Mouse (Mus musculus) liver, adult 2 months (tissue): Measurements from ENCODE around the gene Sel1l3. TPM values are rescaled to one million over a fixed set of nuclear protein-coding genes. Genes with fewer than 3 reads are reported as not detected.

Experiments
- DNase-seq: peaks from one replicate; pipeline ENCODE4 v3.0.0-alpha.2; 2011; ENCODE audit warnings: low read depth, low spot score; ENCODE audit errors: extremely low read depth
- H3K27ac ChIP-seq: fragments of 200-500 bp; replicated peaks from 2 replicates; pipeline ENCODE4 v1.5.1; 2012; ENCODE audit warnings: low read depth, mild to moderate bottlenecking, control low read depth, inconsistent platforms, low read length; ENCODE audit not compliant: insufficient read depth
- H3K27me3 ChIP-seq: fragments of 200-500 bp; 2 replicates; pipeline ENCODE4 v1.6.1; 2012; ENCODE audit warnings: mild to moderate bottlenecking, moderate library complexity, low read length, inconsistent platforms; ENCODE audit not compliant: control insufficient read depth, insufficient read depth
- H3K36me3 ChIP-seq: fragments of 200-500 bp; 2 replicates; pipeline ENCODE4 v1.6.1; 2012; ENCODE audit warnings: low read length, inconsistent platforms; ENCODE audit not compliant: control insufficient read depth, insufficient read depth
- H3K4me1 ChIP-seq: fragments of 200-500 bp; 2 replicates; pipeline ENCODE4 v1.6.1; 2011; ENCODE audit warnings: low read length; ENCODE audit not compliant: control insufficient read depth, insufficient read depth
- H3K4me3 ChIP-seq: fragments of 200-500 bp; 2 replicates; pipeline ENCODE4 v1.5.1; 2011; ENCODE audit warnings: low read depth, mild to moderate bottlenecking, control low read depth, low read length, moderate library complexity; ENCODE audit not compliant: insufficient read depth
- H3K79me2 ChIP-seq: fragments of 200-500 bp; 2 replicates; pipeline ENCODE4 v1.6.1; 2012; ENCODE audit warnings: inconsistent platforms, mild to moderate bottlenecking, low read length, moderate library complexity; ENCODE audit not compliant: control insufficient read depth, insufficient read depth
- H3K9ac ChIP-seq: fragments of 200-500 bp; 2 replicates; pipeline ENCODE4 v1.6.1; 2012; ENCODE audit warnings: low read depth, mild to moderate bottlenecking, control low read depth, inconsistent platforms, low read length
- CTCF ChIP-seq: fragments of 200-500 bp; IDR thresholded peaks from 2 replicates; pipeline ENCODE4 v1.5.1; 2011; ENCODE audit warnings: low read depth, low read length, control low read depth
- POLR2A ChIP-seq: fragments of 200-500 bp; IDR thresholded peaks from 2 replicates; pipeline ENCODE4 v1.6.1; 2011; ENCODE audit warnings: low read length, control low read depth; ENCODE audit not compliant: insufficient read depth; ENCODE audit errors: extremely low read depth
- WGBS: fragments of 180-500 bp; shearing (Covaris S2); methylation state at CpG from one replicate; pipeline ENCODE4 v1.1.7; 2018; 5-methylcytosine and 5-hydroxymethylcytosine counted together
- polyA plus RNA-seq: library from polyadenylated mRNA; depleted of rRNA; stranded (reverse); fragments of >200 nt; gene quantifications from 2 replicates; pipeline ENCODE4 v1.2.3, GENCODE M21; 2012; rRNA removed
- total RNA-seq: library from RNA; depleted of rRNA; stranded (reverse); fragments of >200 nt; gene quantifications from 2 replicates; pipeline ENCODE4 v1.2.3, GENCODE M21; 2014; rRNA removed

The Sel1l3 gene
- total and polyA plus RNA-seq, 2 experiments, result 4.9 to 8.2 TPM

GRCm38 (mm10) chr5:53078453-53078852, 135.3 kb downstream of the Sel1l3 start:
- no peaks in the 10 kb centered on the region for H3K27me3 ChIP-seq
- peak; percentile 55 for DNase-seq
- H3K36me3 ChIP-seq, result no peaks in the 10 kb centered on the region
- no peak overlapping the region for H3K27ac ChIP-seq
- no peak overlapping the region for H3K9ac ChIP-seq
- no peaks in the 10 kb centered on the region for H3K79me2 ChIP-seq
- no peak for TF ChIP-seq POLR2A
- TF ChIP-seq CTCF, result no peak
- H3K4me3 ChIP-seq, result no peak overlapping the region
- WGBS, result 13% methylated on average over 4 of the region's 4 CpGs
- peaks cover 5% of the 10 kb centered on the region for H3K4me1 ChIP-seq

GRCm38 (mm10) chr5:53074553-53074952, 139.2 kb downstream of the Sel1l3 start:
- DNase-seq, result peak; percentile 88
- no peak for TF ChIP-seq POLR2A
- no peak for TF ChIP-seq CTCF
- H3K36me3 ChIP-seq, result no peaks in the 10 kb centered on the region
- H3K4me3 ChIP-seq, result no peak overlapping the region
- H3K9ac ChIP-seq, result no peak overlapping the region
- peaks cover 5% of the 10 kb centered on the region for H3K4me1 ChIP-seq
- WGBS, result 26% methylated on average over 6 of the region's 6 CpGs
- no peaks in the 10 kb centered on the region for H3K27me3 ChIP-seq
- no peak overlapping the region; the same call in 1 of the 2 replicates for H3K27ac ChIP-seq
- H3K79me2 ChIP-seq, result no peaks in the 10 kb centered on the region

- H3K27me3 ChIP-seq, result no peaks in the 10 kb centered on the region
- WGBS, result 97% methylated on average over 9 of the region's 9 CpGs
- no peak for TF ChIP-seq CTCF
- H3K4me3 ChIP-seq, result no peak overlapping the region
- peaks cover 15% of the 10 kb centered on the region; the same call in 1 of the 2 replicates for H3K36me3 ChIP-seq
- no peaks in the 10 kb centered on the region for H3K4me1 ChIP-seq
- no peak overlapping the region for H3K27ac ChIP-seq
- no peak overlapping the region for H3K9ac ChIP-seq
- no peak for DNase-seq
- H3K79me2 ChIP-seq, result no peaks in the 10 kb centered on the region
Measured at GRCm38 (mm10) chr5:53061532-53062130, 152.1 kb downstream of the Sel1l3 start.

Other genes starting within 250 kb of the Sel1l3 start
- 0.18 and 0.27 TPM in 2 replicates for gene Slc34a2, start 175.8 kb downstream of the Sel1l3 start, total RNA-seq
- gene Slc34a2, start 175.8 kb downstream of the Sel1l3 start, polyA plus RNA-seq, result 1.4 and 1.7 TPM in 2 replicates
- gene Smim20, start 53.2 kb upstream of the Sel1l3 start, total RNA-seq, result 36.3 and 40.1 TPM in 2 replicates
- 39.2 and 42.4 TPM in 2 replicates for gene Smim20, start 53.2 kb upstream of the Sel1l3 start, polyA plus RNA-seq